Mouse (Mus musculus): Measurements from ENCODE around the gene Zfp276.

- no peak for TF ChIP-seq TAL1 (IDR thresholded peaks at IDR 0.05; ENCODE audit: low read length)
- TF ChIP-seq GATA1 (IDR thresholded peaks at IDR 0.05; ENCODE audit: low read length): no peak
Observed at GRCm38 (mm10) chr8:123271901-123272300, 17.9 kb downstream of the Zfp276 start.

Data from erythroblast, embryonic 14.5 days (primary cell).